Mouse (Mus musculus) thymus, postnatal 4 days (tissue): ENCODE data around the gene Smad3.

Experiments
- DNase-seq: peaks from one replicate; pipeline ENCODE4 v3.0.0; 2021

Gene Smad3

DNA sequence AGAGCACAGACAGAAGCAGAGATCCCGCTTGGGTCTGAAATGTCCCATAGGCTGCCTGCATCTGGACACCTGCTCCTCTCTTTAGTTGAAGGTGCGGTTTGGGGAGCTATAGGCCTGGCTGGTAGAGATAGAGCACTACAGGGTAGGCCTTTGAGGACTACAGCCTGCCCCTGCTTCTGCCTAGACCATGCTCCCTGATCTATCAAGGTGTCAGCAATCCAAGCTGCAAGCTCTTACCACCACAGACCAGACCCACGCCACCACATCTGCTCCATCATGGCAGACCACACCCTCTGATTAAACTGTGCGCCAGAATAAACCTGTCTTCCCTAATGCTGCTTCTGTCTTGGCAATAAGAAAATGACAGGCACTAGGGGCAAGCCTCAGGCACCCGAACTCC lies 13.2 kb downstream of the Smad3 start:
- DNase-seq = no peak

DNA sequence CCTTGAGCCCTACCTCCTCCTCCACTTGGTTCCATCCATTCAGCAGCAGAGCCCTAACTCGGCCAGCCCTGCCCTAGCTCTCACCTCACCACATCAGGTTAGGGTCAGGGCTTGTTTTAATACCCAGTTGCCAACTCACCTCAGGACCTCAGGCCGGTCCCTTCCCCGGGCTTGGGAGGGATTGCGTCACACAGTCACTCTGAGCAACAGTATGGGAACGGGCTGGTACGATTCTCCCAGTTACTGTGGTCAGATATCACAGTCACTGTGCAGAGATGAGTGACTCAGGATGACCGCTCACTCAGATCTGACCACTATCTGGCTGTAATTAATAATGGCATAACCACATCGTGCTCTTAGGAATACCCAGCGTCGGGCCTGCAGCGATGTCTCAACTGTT lies 14.0 kb downstream of the Smad3 start:
- no peak for DNase-seq

DNA sequence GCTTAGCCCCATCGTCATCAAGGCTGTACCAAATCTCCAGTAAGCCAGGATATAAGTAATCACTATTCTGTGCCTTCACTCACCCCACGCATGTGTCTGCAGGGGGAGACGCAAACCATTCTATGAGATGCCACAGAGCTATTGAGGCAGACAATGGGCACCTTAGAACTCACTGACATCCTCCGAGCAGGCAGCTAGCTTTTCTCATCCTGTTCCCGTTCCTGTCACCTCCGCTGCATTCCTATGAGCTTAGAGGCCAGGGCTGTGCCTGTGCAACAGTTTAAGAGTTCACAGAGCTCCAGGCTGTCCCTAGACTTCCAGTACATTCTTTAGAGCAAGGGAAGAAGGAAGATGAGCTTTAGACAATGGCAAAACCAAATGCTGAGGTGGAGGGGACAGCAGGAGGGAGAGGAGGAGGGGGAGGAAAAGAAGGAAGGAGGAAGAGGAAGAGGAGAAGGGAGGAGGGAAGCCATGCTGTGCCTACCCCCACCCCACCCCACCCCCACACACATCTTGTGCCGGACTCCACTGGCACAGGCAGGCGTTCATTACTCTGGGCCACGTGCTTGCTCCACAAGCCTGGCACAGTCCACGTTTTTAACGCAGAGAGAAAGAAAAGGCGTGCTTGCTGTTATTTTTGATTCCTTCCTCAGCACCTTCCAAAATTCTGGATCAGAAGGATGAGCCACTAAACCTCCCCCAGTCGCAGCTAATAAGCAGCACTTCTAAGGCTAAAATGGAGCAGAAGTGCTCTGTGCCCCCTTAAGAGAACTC lies 14.7 kb downstream of the Smad3 start:
- DNase-seq = peak; percentile 8

DNA sequence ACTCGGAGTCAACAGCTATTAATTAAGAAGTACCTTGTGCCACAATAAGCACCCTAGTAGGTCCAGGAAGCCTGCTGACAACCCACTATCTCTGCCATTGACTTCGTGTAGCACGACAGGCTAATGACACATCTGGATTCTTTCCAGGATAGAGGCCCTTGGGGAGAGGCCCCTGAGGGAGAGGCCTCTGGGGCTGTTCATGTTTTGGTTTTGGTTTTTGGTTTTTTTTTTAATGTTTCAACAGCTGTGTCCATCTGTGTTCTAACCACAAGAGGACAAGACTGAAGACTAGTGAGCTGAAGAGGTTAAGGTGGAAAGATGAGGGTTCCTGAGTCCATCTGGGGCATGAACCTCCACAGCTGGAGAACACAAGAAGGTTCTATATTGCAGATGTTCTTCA lies 15.5 kb downstream of the Smad3 start:
- DNase-seq = no peak

DNA sequence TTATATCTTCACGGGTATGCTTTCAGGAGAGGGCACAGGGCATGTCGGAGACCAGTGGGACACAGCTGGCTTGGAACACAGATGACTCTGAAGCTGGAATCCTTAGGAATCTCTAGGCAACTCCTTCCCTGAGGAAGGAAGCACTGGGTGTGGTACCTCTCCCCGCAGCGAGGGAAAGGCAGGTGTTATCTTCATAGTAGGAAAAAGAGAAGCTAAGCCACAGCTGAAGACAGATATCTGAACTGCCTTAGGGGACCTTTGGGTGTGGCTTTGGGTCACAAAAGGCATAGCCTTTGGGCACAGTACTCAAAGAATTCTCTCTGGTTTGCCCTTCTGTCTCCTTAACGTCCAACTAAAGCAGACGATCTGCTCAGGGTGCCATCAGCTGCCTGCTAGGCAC lies 16.0 kb downstream of the Smad3 start:
- no peak for DNase-seq

DNA sequence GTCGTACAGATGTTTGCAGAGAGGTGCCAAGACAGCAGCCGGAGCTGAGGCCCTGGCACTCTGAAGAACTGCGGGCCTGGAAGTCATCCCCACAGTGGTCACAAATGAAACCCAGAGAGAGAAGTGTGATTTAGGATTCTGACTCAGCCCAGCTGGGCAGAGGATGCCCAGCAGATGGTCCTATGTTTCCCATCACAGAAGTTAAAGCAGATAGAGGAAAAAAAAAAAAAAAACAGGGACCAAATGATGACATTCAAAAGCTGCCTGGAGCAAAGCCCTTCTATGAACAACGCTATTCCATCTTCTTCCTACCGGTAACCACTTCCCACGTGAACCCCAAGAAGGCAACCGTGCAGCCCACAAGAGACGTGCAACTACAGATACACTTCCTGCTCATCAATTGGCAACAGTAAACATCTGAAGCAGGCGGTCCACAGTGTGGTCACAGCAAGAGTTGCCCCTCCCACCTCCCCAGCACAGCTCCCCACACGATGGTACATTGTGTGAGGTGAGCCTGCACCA lies 17.4 kb downstream of the Smad3 start:
- DNase-seq = peak; percentile 63

DNA sequence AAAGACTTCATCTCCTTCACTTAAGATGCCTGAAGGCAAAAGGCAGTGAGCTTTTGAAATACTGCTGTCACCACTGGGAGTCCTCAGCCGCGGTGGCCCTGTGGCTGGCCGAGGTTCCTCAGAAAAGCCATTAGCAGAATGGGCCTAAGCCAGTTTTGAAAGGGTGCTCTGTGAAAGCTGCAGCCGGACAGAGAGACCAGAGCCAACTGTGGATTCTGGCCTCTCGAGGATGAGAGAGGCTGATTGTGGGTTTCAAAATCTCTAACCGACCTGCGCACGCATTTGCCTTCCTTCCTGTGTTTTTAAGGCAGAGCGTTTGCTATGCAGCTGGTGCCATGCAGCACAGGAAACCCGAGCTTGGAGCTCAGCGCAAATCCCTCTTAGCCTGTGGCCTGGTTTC lies 19.0 kb downstream of the Smad3 start:
- peak; percentile 85 for DNase-seq

DNA sequence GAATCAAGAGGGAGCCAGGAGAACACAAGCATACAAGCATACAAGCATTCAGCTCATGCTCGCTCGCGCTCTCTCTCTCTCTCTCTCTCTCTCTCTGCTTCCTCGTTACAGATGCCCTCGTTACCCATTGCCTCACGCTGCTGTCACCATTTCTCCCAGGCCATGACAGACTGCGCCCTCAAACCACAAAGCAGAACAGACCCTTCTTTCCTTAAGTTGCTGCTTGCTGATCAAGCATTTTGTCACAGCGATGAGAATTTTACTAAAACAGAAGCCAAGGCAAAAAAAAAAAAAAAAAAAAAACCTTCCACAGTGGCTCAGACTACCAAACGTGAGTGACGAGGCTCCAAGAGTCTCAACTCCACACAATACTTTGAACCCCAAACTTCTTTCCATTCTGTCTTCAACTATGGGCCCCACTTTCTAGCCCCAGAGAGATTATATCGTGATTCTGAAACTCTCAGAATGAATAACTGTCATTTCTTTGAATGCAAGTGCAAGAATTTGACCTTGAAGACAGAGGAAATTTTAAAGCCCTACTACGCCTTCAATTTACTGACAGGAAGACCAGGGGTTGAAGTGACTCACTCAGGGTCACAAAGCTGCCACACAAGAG lies 19.6 kb downstream of the Smad3 start:
- peak; percentile 55 for DNase-seq

DNA sequence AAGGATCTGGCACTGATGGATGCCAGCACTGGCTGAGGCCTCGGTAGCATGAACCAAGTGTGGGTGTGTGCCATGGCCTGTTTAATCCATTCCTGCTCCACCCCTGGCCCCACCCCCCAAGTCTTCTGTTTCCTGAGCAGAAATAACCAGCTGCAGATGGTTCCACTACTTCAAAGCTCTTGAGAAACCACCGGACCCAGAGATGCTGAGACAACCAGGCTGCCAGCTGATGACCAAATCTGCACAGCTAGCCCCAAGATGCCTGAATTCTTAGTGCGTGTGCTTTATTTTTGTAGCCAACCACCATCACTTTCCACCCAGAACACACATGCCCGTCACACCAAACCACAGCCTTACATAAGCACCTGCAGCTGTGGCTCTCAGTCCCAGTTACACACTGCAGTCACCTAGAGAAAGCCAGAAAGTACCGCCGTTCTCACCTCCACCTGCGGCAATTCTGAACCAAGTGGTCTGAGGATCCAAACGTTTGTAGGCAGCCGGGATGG lies 20.3 kb downstream of the Smad3 start:
- peak; percentile 82 for DNase-seq

DNA sequence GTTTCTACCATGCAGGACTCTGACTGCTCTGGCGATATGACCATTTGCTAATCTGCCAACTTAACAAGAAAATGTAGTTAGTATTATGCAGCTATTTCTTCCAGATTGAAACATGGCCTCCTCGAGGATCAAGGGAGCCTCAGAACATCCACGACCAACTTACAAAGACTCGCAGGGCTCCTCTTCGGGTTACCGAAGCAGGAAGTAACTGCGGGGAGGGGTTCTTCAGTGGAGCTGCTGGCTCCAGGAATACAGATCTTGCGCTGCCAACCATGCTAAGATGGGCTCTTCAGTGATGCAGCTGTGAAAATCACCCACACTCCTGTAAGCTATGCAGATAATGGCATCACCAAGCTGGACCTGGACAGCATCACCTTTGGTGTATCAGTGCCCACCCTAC lies 23.5 kb downstream of the Smad3 start:
- no peak for DNase-seq

DNA sequence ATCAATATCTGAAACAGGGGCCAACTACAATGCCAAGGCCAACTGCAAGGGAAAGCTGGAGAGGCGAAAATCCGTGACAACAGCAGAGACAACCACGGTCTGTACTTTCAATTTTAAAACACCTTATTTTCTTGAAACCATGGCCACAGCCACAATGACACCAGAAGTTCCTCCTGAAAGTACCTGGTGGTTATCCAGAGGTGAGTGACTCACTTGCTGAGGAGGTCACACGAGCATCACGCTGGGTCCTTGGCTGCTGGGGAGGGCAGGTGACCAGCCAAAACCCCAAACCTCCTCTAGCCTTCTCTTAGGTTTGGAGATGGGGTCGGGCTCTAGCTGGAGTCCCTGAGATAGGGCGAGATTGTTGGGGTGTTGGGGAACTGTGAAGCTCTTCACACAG lies 25.1 kb downstream of the Smad3 start:
- no peak for DNase-seq

DNA sequence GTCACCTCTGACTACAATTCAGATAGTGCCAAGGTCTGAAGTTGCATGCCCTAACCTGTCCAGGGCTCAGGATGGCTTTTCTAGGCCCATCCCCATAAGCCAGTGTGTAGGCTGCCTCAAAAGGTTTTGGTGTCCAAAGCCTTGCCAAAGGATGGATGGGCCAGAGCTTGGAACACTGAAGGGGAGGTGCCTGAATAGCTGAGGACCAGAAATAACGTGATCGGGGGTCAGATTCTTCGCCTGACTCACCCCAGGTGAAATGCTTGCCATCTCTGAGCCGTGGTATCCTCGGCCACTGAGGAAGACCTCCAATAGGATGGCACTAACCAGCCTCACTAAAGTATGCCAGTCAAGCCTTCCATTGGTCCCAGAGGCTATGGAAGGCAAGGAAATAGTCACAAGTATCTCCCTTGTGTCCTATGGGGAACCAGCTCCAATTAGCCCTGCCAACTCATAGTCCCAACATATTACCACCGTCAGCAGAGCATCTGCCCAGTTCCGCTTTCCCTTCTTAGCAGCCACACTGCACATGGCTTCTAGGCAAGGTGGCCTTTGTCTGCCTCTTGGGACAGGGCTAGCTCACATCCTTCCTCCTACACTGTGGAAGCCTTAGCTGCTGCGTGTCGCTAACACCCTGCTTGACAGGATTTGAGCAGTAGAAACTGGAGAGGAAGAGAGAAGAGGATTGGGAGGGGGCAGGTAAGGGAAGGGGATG lies 26.5 kb downstream of the Smad3 start:
- no peak for DNase-seq

DNA sequence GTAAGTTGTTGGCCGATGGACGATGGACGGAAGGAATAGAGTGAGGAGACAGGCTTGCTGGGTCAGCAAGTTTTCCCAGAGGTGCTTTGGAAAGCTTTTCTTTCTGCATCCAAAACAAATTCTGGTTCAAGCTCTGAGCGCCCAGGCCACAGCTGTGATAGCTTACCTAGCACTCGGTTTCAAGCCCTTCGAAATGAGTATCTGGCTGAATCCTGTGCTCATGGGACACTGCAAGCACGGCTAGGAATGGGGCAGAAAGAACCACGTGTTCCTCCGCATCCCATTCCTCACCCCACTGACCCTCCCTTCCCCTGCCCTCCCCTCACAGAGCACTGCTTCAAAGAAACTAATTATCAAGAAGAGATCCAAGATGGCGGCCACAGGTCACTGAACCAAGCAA lies 28.8 kb downstream of the Smad3 start:
- no peak for DNase-seq

DNA sequence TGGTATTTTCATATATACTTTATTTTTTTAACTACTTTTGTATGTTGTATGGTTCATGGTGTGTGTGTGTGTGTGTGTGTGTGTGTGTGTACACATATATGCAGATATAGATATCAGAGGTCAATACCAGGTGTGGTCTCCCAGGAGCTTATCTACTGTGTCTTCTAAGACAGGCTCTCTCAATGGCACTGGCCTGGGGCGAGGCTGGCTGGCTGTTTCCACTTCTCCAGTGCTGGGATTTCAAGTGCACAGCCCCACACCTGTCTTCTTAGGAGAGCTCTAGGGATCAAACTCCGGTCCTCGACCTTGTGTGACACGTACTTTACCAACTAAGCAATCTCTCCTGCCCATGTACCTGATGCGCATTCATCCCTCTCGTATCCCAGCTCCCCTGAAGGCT lies 30.7 kb downstream of the Smad3 start:
- DNase-seq = no peak

DNA sequence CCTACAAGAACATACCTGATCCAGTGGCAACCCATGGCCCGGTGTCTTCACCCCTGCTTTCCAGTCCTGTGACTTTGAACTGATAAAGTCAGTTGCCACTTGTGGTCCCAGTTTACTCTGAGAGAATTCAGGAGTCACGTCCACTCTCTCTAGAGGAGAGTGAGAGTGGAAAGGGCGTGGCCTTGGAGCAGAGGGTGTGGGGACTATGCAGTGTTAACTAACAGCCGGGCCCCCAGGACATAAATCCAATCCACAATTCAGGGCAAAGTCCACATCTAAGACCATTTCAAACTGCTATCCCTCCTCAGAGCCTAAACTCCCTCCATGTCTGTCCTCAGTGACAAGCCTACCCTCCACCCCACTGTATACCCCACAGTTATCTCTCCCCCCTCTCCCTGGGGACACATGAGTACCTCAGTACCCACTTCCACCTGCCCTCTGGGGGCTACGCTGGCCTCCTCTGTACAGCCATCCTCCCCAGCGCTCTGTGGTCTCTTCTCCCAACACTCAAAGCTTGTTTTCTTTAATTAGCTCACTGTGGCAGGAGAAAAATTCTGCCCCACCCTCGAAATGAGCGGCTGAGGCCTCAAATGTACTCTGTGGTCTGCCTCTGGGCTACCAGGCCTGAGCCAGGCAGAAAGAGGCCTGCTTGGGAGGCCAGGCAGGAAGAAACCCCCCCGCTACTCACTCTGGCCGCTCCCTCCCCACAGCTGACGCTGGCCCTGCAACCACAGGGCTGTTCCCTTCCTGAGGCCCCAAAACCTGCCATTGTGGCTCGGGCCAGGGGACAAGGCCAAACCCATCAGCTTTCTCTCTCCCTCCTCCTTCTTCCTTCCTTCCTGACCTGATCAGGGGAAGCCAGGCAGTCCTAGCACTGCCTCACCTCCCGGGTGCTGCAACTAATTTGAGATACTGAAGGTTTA lies 31.4 kb downstream of the Smad3 start:
- no peak for DNase-seq

DNA sequence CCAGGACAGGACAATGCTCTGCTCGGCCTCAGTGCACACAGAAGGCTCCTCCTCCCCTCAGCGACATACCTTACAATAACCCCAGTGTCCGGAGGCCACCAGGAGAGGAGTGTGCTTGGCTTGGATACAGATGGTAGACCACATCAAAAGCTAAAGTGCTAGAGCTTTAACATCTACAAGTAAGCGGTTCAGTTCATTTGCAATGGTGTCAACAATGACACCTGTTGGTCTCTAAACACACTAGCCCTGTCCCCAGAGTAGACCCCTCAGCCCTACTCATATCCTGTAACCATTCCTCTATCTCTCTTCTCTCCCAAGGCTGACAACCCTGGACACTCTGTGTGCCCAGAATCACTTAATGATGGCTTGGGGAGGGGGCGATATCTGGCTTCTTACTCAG lies 33.0 kb downstream of the Smad3 start:
- DNase-seq = no peak

DNA sequence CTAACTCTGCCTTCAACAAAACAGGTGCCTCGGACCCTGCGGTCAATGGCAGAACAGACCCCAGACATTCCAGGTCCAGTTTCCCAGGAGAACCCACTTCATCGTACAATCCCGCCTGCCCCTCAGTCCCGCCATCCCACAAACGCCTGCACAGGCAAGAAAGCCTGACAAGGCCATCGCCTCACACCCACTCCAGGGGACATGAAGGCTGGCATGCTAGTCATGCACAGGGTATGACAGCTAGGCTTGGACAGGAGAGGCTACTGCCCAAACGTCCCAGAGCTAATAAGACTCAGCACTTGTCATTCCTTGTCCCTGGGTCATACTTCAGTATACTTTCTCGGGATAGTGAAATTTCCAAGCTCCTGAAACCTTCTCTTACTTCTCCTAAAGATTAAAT lies 34.9 kb downstream of the Smad3 start:
- no peak for DNase-seq

DNA sequence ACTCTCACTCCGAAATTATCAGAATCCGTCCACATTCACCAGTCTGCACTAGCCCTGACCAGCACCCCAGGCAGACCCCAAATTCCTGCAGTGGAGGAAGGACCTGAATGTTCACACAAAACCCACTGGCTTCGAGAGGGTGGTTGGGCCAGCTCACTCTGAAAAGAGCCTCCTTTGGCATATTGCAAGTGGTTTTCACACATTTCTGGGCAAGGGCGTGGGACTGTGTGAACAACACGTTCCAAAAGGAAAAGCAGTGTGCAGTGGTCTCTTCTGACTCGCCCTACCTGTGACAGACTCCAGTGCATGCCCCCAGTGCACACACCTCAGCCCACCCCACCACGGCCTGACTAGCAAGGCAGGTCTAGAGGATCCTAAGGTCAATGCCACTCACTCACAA lies 35.4 kb downstream of the Smad3 start:
- DNase-seq = no peak

DNA sequence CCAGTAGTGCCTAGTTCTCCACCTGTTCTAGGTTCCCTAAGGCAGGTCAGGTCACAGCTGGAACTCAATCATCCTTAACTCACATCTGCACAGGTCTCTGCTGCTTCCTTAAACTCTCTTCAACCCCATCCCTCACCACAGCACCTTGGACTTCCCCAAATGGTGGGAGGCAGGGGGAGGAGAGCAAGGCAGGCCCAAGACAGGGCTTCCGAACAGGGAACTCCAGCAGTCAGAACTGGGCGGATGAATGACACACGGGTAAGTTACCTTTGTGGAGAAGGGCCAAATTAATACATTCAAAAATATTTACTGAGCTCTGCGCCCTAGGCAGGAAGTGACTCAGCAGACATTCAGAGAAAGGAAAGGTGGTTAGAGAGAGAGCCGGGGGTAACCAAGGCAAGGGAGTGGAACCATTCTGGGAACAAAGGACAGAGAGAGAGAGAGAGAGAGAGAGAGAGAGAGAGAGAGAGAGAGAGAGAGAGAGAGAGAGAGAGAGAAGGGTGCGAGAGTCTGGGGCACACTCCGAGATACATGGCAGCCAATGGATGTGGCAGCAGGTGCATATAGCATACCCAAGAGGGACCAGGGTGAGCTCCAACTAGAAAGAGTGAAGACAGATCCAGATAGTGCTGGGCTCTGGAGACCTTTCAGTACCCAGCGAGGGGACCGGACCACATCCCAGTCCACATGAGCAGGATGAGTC lies 36.1 kb downstream of the Smad3 start:
- no peak for DNase-seq

DNA sequence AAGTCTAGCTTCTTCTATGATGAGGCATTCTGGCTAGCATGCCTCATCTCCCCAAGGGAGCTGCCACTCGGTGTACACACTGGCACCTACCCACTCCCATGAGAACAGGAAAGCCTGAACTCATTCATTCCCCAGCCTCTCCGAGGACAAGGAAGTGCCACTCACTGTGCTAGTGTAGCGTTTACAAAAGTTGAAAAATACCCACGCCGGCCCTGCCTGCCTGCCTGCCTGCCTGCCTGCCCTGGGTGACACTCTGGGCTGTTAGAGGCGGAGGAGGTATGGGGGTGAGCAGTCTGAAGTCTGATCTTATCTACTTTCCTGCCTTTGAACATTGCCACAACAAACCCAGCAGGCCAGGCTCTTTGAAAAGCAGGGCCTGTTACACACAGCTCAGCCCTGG lies 37.1 kb downstream of the Smad3 start:
- DNase-seq = peak; percentile 67

DNA sequence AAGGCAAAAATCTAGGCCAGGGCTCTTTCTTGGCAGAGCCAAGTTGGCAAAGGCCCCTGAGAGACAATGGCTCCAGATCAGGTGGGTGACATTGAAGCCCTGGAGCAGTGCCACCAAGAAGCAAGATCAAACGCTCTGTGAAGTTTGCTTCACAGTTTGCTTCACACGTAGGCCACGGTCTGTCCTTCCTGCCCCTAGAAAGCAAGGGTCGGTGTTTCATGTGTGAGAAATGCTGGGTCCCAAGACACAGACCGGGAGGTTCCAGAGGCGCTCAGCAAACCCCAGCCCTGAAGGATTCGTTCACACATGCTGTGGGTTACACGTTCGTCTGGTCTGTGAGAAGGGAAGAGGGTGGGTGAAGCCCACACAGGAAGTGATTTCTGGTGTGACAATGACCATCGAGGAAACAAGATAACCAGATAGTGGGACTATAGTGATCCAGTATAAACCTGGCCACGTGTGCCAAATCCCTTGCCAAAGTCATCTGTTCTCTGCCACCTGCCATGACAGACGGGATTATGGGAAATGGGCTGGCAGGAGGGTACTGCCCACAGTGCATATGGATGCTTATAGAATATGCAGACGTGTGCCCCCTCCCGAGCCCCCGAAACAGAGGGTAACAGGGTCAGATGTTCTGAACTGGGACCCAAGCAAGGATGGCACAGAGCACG lies 37.9 kb downstream of the Smad3 start:
- no peak for DNase-seq
